21 mouse cellular contexts compared by ENCODE assay signal in the genomic region with DNA sequence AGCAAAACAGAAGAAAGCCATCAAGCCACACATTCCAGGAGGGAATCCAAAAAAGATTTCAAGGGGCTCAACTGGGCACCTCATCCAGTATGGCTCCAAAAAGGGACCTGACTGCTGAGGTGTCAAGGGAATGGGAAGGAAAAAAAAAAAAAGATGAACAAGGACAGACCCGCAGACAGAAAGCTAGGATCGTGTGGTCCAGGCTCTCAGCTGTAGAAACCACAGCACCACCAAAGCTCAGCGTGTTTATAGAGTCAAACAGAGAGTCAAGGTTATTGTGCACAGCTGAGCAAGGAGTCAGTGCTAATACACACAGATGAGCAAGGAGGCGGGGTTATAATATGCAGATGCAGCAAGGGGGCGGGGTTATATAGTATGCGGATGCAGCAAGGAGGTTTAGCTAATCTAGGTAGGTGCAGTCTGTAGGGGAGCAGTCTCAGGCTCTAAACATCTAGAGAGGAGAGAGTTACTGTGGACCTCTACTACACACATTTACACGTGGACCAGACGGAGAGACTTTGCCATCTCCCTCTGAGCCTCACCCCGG. TPM values are rescaled to one million over a fixed set of nuclear protein-coding genes. Genes with fewer than 3 reads are reported as not detected.
A peak's percentile ranks its signal among the peaks of the same experiment; 100 is the strongest.
DNase-seq lines count a peak whose midpoint lies in the region; ATAC-seq and TF ChIP-seq lines count a peak whose summit lies in the region.
"Had no signal": no experiment of that assay in that cellular context is flagged by ENCODE, and none has a peak within 500 bp of the region (broad histone marks: within the 10 kb centered on the region; RNA-seq: fewer than 3 reads in every experiment).

No protein-coding gene starts in this region.

- H3K27me3 ChIP-seq in liver, embryonic 12.5 days (replicated peaks) = no peaks in the 10 kb centered on the region
- no peaks in the 10 kb centered on the region for H3K27me3 ChIP-seq in stomach, postnatal 0 days (ENCODE audit: control insufficient read depth, insufficient read depth, low read length)
- H3K27me3 ChIP-seq in hindbrain, postnatal 0 days (ENCODE audit: insufficient read depth, low read length) = no peaks in the 10 kb centered on the region
- H3K27me3 ChIP-seq: intestine, embryonic 15.5 days; limb, embryonic 13.5 days; midbrain, embryonic 12.5 days had no signal

- H3K9me3 ChIP-seq in liver, embryonic 12.5 days (replicated peaks) = no peaks in the 10 kb centered on the region
- H3K9me3 ChIP-seq in stomach, postnatal 0 days (ENCODE audit: control insufficient read depth, low read length) = no peaks in the 10 kb centered on the region
- no peaks in the 10 kb centered on the region for H3K9me3 ChIP-seq in hindbrain, postnatal 0 days (ENCODE audit: low read length)
- H3K9me3 ChIP-seq: intestine, embryonic 15.5 days; limb, embryonic 13.5 days; midbrain, embryonic 12.5 days had no signal

- no peak for TF ChIP-seq EP300 in stomach, postnatal 0 days (optimal IDR thresholded peaks at IDR 0.05)

- H3K4me3 ChIP-seq in liver, embryonic 12.5 days = no peak overlapping the region
- no peak overlapping the region for H3K4me3 ChIP-seq in stomach, postnatal 0 days (ENCODE audit: low read depth, low read length)
- no peak overlapping the region for H3K4me3 ChIP-seq in hindbrain, postnatal 0 days (ENCODE audit: low read length)
- H3K4me3 ChIP-seq: intestine, embryonic 15.5 days; limb, embryonic 13.5 days; midbrain, embryonic 12.5 days; myocyte had no signal

- H3K4me2 ChIP-seq in liver, embryonic 12.5 days = no peak overlapping the region
- H3K4me2 ChIP-seq in stomach, postnatal 0 days (replicated peaks; ENCODE audit: low read depth) = no peak overlapping the region
- no peak overlapping the region for H3K4me2 ChIP-seq in hindbrain, postnatal 0 days (ENCODE audit: low read depth, low read length)
- H3K4me2 ChIP-seq: heart, embryonic 11.5 days; intestine, embryonic 15.5 days; limb, embryonic 13.5 days; midbrain, embryonic 12.5 days had no signal

- 54% methylated on average over 9 of the region's 9 CpGs for WGBS in liver, embryonic 12.5 days (ENCODE audit: insufficient replicate concordance)
- 83% methylated on average over 9 of the region's 9 CpGs for WGBS in stomach, postnatal 0 days
- WGBS in hindbrain, postnatal 0 days = 78% methylated on average over 9 of the region's 9 CpGs

- no peaks in the 10 kb centered on the region for H3K36me3 ChIP-seq in liver, embryonic 12.5 days
- H3K36me3 ChIP-seq in stomach, postnatal 0 days (ENCODE audit: control insufficient read depth, insufficient read depth, low read length) = no peaks in the 10 kb centered on the region
- no peaks in the 10 kb centered on the region for H3K36me3 ChIP-seq in hindbrain, postnatal 0 days (ENCODE audit: insufficient read depth, low read length)
- H3K36me3 ChIP-seq: intestine, embryonic 15.5 days; limb, embryonic 13.5 days; midbrain, embryonic 12.5 days had no signal

- ATAC-seq in liver, embryonic 12.5 days = peak; percentile 74
- ATAC-seq in stomach, postnatal 0 days (ENCODE audit: low FRiP score, low TSS enrichment) = peak; percentile 35; the same call in 1 of the 2 replicates
- no peak for ATAC-seq in hindbrain, postnatal 0 days
- ATAC-seq: forebrain, embryonic 14.5 days; intestine, embryonic 15.5 days had no signal

- no peak for TF ChIP-seq CTCF in stomach, postnatal 0 days (IDR thresholded peaks at IDR 0.05; ENCODE audit: low read depth)
- TF ChIP-seq CTCF in hindbrain, postnatal 0 days (IDR thresholded peaks at IDR 0.05; ENCODE audit: low read depth) = no peak

- peak; percentile 34 for DNase-seq in thymus, postnatal 4 days
- DNase-seq in thymus, postnatal 10 days (ENCODE audit: low spot score in 2 of 2) = no peak
- peak; percentile 87 for DNase-seq in R1 (ENCODE audit: low read depth, low spot score)
- DNase-seq in stomach, postnatal 0 days (ENCODE audit: low spot score) = no peak
- no peak for DNase-seq in cerebellum, adult 18-20 months
- DNase-seq in retina, embryonic 14.5 days (ENCODE audit: low spot score) = no peak
- no peak for DNase-seq in hindbrain, postnatal 0 days (ENCODE audit: low spot score)
- DNase-seq: adrenal gland, adult 8-10 months; cerebellum, postnatal 36 days; heart, postnatal 36 days; kidney, postnatal 4 days; lung, postnatal 14 days; right cerebral cortex, postnatal 14 days; thymus, postnatal 36 days had no signal

- H3K4me1 ChIP-seq in liver, embryonic 12.5 days = peaks cover 27% of the 10 kb centered on the region
- no peaks in the 10 kb centered on the region for H3K4me1 ChIP-seq in stomach, postnatal 0 days (replicated peaks; ENCODE audit: control insufficient read depth, insufficient read depth)
- no peaks in the 10 kb centered on the region for H3K4me1 ChIP-seq in hindbrain, postnatal 0 days (ENCODE audit: insufficient read depth, low read length)
- H3K4me1 ChIP-seq: midbrain, embryonic 12.5 days had no signal

- no peak overlapping the region for H3K27ac ChIP-seq in liver, embryonic 12.5 days
- H3K27ac ChIP-seq in stomach, postnatal 0 days (replicated peaks) = no peak overlapping the region
- no peak overlapping the region for H3K27ac ChIP-seq in hindbrain, postnatal 0 days
- H3K27ac ChIP-seq: intestine, embryonic 15.5 days; limb, embryonic 13.5 days; midbrain, embryonic 12.5 days had no signal

- no peak overlapping the region for H3K9ac ChIP-seq in liver, embryonic 12.5 days
- H3K9ac ChIP-seq in stomach, postnatal 0 days (ENCODE audit: low read length) = no peak overlapping the region
- H3K9ac ChIP-seq in hindbrain, postnatal 0 days (replicated peaks; ENCODE audit: low read length) = no peak overlapping the region
- H3K9ac ChIP-seq: intestine, embryonic 15.5 days; limb, embryonic 13.5 days; midbrain, embryonic 12.5 days had no signal

RNA-seq across cellular contexts. Expression of gene Smu1, which starts 28.0 kb away (rescaled TPM):
- 107 and 112 TPM in 2 replicates for polyA plus RNA-seq in liver, embryonic 12.5 days (2016; fragmentation: Nextera tagmentation; extraction: Ambion mirVana)
- 79.9 and 80.9 TPM in 2 replicates for polyA plus RNA-seq in stomach, postnatal 0 days (2015; fragmentation: Nextera tagmentation; extraction: Ambion mirVana)
- total RNA-seq in hindbrain, postnatal 0 days (2014; rRNA removed) = 56.2 and 75.1 TPM in 2 replicates
- polyA plus RNA-seq in hindbrain, postnatal 0 days (2015; fragmentation: Nextera tagmentation; extraction: Ambion mirVana) = 104 and 111 TPM in 2 replicates

Comparison
In these comparisons a context has a peak if more than half of its experiments do, and no peak if none do; other contexts are left out.
1. DNase-seq: peak in thymus, postnatal 4 days (single experiment) and R1 (single experiment); none in thymus, postnatal 10 days (0 of 2), stomach, postnatal 0 days (single experiment), cerebellum, adult 18-20 months (0 of 2), retina, embryonic 14.5 days (single experiment) and hindbrain, postnatal 0 days (single experiment).